Mouse (Mus musculus): ENCODE measurements around the gene Gstt3.

- TF ChIP-seq ETS1 (conservative IDR thresholded peaks at IDR 0.05; ENCODE audit: low read depth, low read length) = no peak
- no peak for TF ChIP-seq PAX5 (IDR thresholded peaks at IDR 0.05; ENCODE audit: low read length)
- TF ChIP-seq EP300 (IDR thresholded peaks at IDR 0.05; ENCODE audit: low read length) = no peak
- TF ChIP-seq SMC3 (IDR thresholded peaks at IDR 0.05; ENCODE audit: low read depth, low read length) = no peak
- TF ChIP-seq IRF4 (IDR thresholded peaks at IDR 0.05; ENCODE audit: low read depth, low read length) = no peak
- TF ChIP-seq RAD21 (IDR thresholded peaks at IDR 0.05; ENCODE audit: low read depth, low read length) = no peak
- TF ChIP-seq CTCF (conservative IDR thresholded peaks at IDR 0.05 in 1 of 2, IDR thresholded peaks at IDR 0.05 in 1 of 2; ENCODE audit: low read depth in 2 of 2, low read length in 2 of 2) = no peak
- TF ChIP-seq NRF1 (IDR thresholded peaks at IDR 0.05; ENCODE audit: low read depth, low read length) = no peak
- no peak for TF ChIP-seq MAFK (IDR thresholded peaks at IDR 0.05; ENCODE audit: insufficient replicate concordance, low read length)
- TF ChIP-seq POLR2A (IDR thresholded peaks at IDR 0.05; ENCODE audit: low read depth, low read length) = no peak
- TF ChIP-seq CHD1 (IDR thresholded peaks at IDR 0.05; ENCODE audit: low read depth, low read length) = no peak
Observed at GRCm38 (mm10) chr10:75766856-75767255, 14.4 kb downstream of the Gstt3 start.
